Mouse (Mus musculus) intestine, embryonic 15.5 days (tissue): ENCODE data around the gene Rrbp1. TPM values are rescaled to one million over a fixed set of nuclear protein-coding genes. Genes with fewer than 3 reads are reported as not detected.

Source experiments
- ATAC-seq: fragments of 200-750 bp; cut with Nextera tagmentation; 2 replicates; pipeline ENCODE4 v1.8.0; 2017; ENCODE audit warnings: moderate TSS enrichment, moderate library complexity
- H3K27ac ChIP-seq: fragments of 300-500 bp; sonication (generic); 2 replicates; pipeline ENCODE4 v1.5.1; 2015; ENCODE audit warnings: mild to moderate bottlenecking, inconsistent platforms
- H3K27me3 ChIP-seq: fragments of 300-500 bp; sonication (generic); replicated peaks from 2 replicates; pipeline ENCODE4 v1.6.1; 2015; ENCODE audit warnings: inconsistent platforms
- H3K36me3 ChIP-seq: fragments of 300-500 bp; sonication (generic); 2 replicates; pipeline ENCODE4 v1.6.1; 2015; ENCODE audit warnings: inconsistent platforms
- H3K4me1 ChIP-seq: fragments of 300-500 bp; sonication (generic); replicated peaks from 2 replicates; pipeline ENCODE4 v1.6.1; 2015; ENCODE audit warnings: inconsistent platforms
- H3K4me2 ChIP-seq: fragments of 300-500 bp; sonication (generic); replicated peaks from 2 replicates; pipeline ENCODE4 v1.6.1; 2015; ENCODE audit warnings: mild to moderate bottlenecking, inconsistent platforms
- H3K4me3 ChIP-seq: fragments of 300-500 bp; sonication (generic); replicated peaks from 2 replicates; pipeline ENCODE4 v1.5.1; 2015; ENCODE audit warnings: inconsistent platforms
- H3K9ac ChIP-seq: fragments of 300-500 bp; sonication (generic); 2 replicates; pipeline ENCODE4 v1.6.1; 2015; ENCODE audit warnings: inconsistent platforms
- H3K9me3 ChIP-seq: fragments of 300-500 bp; sonication (generic); 2 replicates; pipeline ENCODE4 v1.6.1; 2016; ENCODE audit warnings: inconsistent platforms
- WGBS: fragments of 180-500 bp; shearing (Covaris S2); methylation state at CpG from one replicate; pipeline ENCODE4 v1.1.7; 2015; 5-methylcytosine and 5-hydroxymethylcytosine counted together
- polyA plus RNA-seq: library from polyadenylated mRNA; unstranded; fragments of >200 nt; fragmentation: Nextera tagmentation; extraction: Ambion mirVana; gene quantifications from 2 replicates; pipeline ENCODE4 v1.2.1, GENCODE M21; 2015

The Rrbp1 gene
- polyA plus RNA-seq, 1 experiment from 2014 or later, result 103 TPM

- peaks cover 40% of the 10 kb centered on the region for H3K4me1 ChIP-seq
- no peak overlapping the region for H3K4me3 ChIP-seq
- no peak overlapping the region for H3K9ac ChIP-seq
- H3K9me3 ChIP-seq, result no peaks in the 10 kb centered on the region
- 0 out of 2 replicates have a peak, but pooled peaks cover 3% of the 10 kb centered on the region for H3K36me3 ChIP-seq
- 72% methylated on average over 5 of the region's 5 CpGs for WGBS
- H3K27ac ChIP-seq, result no peak overlapping the region
- peak; percentile 56 for ATAC-seq
- no peak overlapping the region for H3K4me2 ChIP-seq
- no peaks in the 10 kb centered on the region for H3K27me3 ChIP-seq
Measured at GRCm38 (mm10) chr2:144002229-144002984, 8.7 kb downstream of the Rrbp1 start.

- Histone ChIP-seq H3K4me1 (peaks cover 8% of the 10 kb centered on the region; the same call in 1 of the 2 replicates), H3K9ac (no peak overlapping the region), H3K4me3 (no peak overlapping the region), H3K27me3 (no peaks in the 10 kb centered on the region), H3K4me2 (no peak overlapping the region), H3K27ac (no peak overlapping the region), H3K9me3 (no peaks in the 10 kb centered on the region), H3K36me3 (no peaks in the 10 kb centered on the region)
- no peak for ATAC-seq
- 92% methylated on average over 1 of the region's 1 CpGs for WGBS
Measured at GRCm38 (mm10) chr2:143992977-143993376, 18.1 kb downstream of the Rrbp1 start.

GRCm38 (mm10) chr2:143991964-143992672 is 18.9 kb downstream of the Rrbp1 start:
- Histone ChIP-seq H3K36me3 (no peaks in the 10 kb centered on the region), H3K9me3 (no peaks in the 10 kb centered on the region), H3K27ac (no peak overlapping the region), H3K4me2 (no peak overlapping the region), H3K27me3 (no peaks in the 10 kb centered on the region), H3K4me3 (no peak overlapping the region), H3K4me1 (peaks cover 8% of the 10 kb centered on the region; the same call in 1 of the 2 replicates), H3K9ac (no peak overlapping the region)
- 85% methylated on average over 7 of the region's 7 CpGs for WGBS
- ATAC-seq, result peak; percentile 57; the same call in 1 of the 2 replicates

GRCm38 (mm10) chr2:143990997-143991396 is 20.1 kb downstream of the Rrbp1 start:
- H3K9ac ChIP-seq, result no peak overlapping the region
- peaks cover 8% of the 10 kb centered on the region; the same call in 1 of the 2 replicates for H3K4me1 ChIP-seq
- no peak overlapping the region for H3K4me3 ChIP-seq
- no peak for ATAC-seq
- no peak overlapping the region for H3K4me2 ChIP-seq
- 75% methylated on average over 1 of the region's 1 CpGs for WGBS
- H3K27ac ChIP-seq, result no peak overlapping the region
- H3K36me3 ChIP-seq, result no peaks in the 10 kb centered on the region
- H3K9me3 ChIP-seq, result no peaks in the 10 kb centered on the region
- no peaks in the 10 kb centered on the region for H3K27me3 ChIP-seq

- no peak overlapping the region for H3K4me3 ChIP-seq
- no peak overlapping the region for H3K4me2 ChIP-seq
- no peak overlapping the region for H3K27ac ChIP-seq
- H3K36me3 ChIP-seq, result peaks cover 13% of the 10 kb centered on the region; the same call in 1 of the 2 replicates
- no peak for ATAC-seq
- no peaks in the 10 kb centered on the region for H3K27me3 ChIP-seq
- no peak overlapping the region for H3K9ac ChIP-seq
- peaks cover 8% of the 10 kb centered on the region; the same call in 1 of the 2 replicates for H3K4me1 ChIP-seq
- H3K9me3 ChIP-seq, result no peaks in the 10 kb centered on the region
- WGBS, result 83% methylated on average over 3 of the region's 3 CpGs
Measured at GRCm38 (mm10) chr2:143988016-143988415, 23.0 kb downstream of the Rrbp1 start.

- Histone ChIP-seq H3K9me3 (no peaks in the 10 kb centered on the region), H3K4me1 (peaks cover 7% of the 10 kb centered on the region; the same call in 1 of the 2 replicates), H3K36me3 (peaks cover 13% of the 10 kb centered on the region; the same call in 1 of the 2 replicates), H3K27ac (no peak overlapping the region), H3K9ac (no peak overlapping the region), H3K27me3 (no peaks in the 10 kb centered on the region), H3K4me3 (no peak overlapping the region), H3K4me2 (no peak overlapping the region)
- no peak for ATAC-seq
- WGBS, result 79% methylated on average over 2 of the region's 2 CpGs
Measured at GRCm38 (mm10) chr2:143987485-143987884, 23.6 kb downstream of the Rrbp1 start.

DNA sequence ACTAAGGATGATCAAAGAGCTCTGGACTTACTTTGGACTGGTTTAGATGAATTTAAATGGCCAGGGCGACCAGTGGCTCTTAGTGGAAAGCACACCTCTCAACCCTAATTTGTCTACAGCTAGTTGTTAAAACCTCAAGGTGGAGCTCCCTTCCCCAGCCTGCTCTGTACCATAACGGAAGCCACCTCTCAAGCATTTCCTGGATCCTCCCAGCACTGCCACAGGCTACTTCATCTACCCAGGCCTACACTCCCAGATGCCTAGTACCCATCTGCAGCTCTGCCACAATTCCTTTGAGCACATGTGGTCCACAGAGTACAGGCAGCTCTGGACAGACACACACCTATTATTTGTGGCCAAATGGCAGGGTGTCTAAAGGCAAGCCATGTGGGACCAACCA is 27.6 kb downstream of the Rrbp1 start:
- Histone ChIP-seq H3K9me3 (no peaks in the 10 kb centered on the region), H3K9ac (no peak overlapping the region), H3K36me3 (peaks cover 18% of the 10 kb centered on the region), H3K4me3 (no peak overlapping the region), H3K27me3 (no peaks in the 10 kb centered on the region), H3K27ac (no peak overlapping the region), H3K4me1 (no peaks in the 10 kb centered on the region), H3K4me2 (no peak overlapping the region)
- 65% methylated on average over 2 of the region's 2 CpGs for WGBS
- ATAC-seq, result no peak

- Histone ChIP-seq H3K4me3 (no peak overlapping the region), H3K9ac (no peak overlapping the region), H3K9me3 (no peaks in the 10 kb centered on the region), H3K36me3 (peaks cover 18% of the 10 kb centered on the region), H3K27ac (no peak overlapping the region), H3K4me1 (no peaks in the 10 kb centered on the region), H3K4me2 (no peak overlapping the region), H3K27me3 (no peaks in the 10 kb centered on the region)
- WGBS, result 51% methylated on average over 3 of the region's 3 CpGs
- ATAC-seq, result no peak
Measured at GRCm38 (mm10) chr2:143982901-143983300, 28.2 kb downstream of the Rrbp1 start.

GRCm38 (mm10) chr2:143982152-143982551 is 28.9 kb downstream of the Rrbp1 start:
- 84% methylated on average over 4 of the region's 4 CpGs for WGBS
- Histone ChIP-seq H3K9me3 (no peaks in the 10 kb centered on the region), H3K36me3 (peaks cover 21% of the 10 kb centered on the region), H3K4me2 (no peak overlapping the region), H3K4me1 (no peaks in the 10 kb centered on the region), H3K27me3 (no peaks in the 10 kb centered on the region), H3K9ac (no peak overlapping the region), H3K4me3 (no peak overlapping the region), H3K27ac (no peak overlapping the region)
- no peak for ATAC-seq

GRCm38 (mm10) chr2:143980781-143981398 is 30.2 kb downstream of the Rrbp1 start:
- Histone ChIP-seq H3K27me3 (no peaks in the 10 kb centered on the region), H3K4me1 (no peaks in the 10 kb centered on the region), H3K4me2 (no peak overlapping the region), H3K36me3 (peaks cover 24% of the 10 kb centered on the region), H3K9ac (no peak overlapping the region), H3K27ac (no peak overlapping the region), H3K9me3 (no peaks in the 10 kb centered on the region), H3K4me3 (no peak overlapping the region)
- ATAC-seq, result peak; percentile 60
- 36% methylated on average over 6 of the region's 6 CpGs for WGBS

GRCm38 (mm10) chr2:143978444-143979147 is 32.5 kb downstream of the Rrbp1 start:
- no peak overlapping the region for H3K9ac ChIP-seq
- no peaks in the 10 kb centered on the region for H3K4me1 ChIP-seq
- H3K27me3 ChIP-seq, result no peaks in the 10 kb centered on the region
- H3K36me3 ChIP-seq, result peaks cover 23% of the 10 kb centered on the region
- 91% methylated on average over 8 of the region's 8 CpGs for WGBS
- no peak overlapping the region for H3K4me3 ChIP-seq
- H3K9me3 ChIP-seq, result no peaks in the 10 kb centered on the region
- no peak for ATAC-seq
- H3K27ac ChIP-seq, result no peak overlapping the region
- no peak overlapping the region for H3K4me2 ChIP-seq

DNA sequence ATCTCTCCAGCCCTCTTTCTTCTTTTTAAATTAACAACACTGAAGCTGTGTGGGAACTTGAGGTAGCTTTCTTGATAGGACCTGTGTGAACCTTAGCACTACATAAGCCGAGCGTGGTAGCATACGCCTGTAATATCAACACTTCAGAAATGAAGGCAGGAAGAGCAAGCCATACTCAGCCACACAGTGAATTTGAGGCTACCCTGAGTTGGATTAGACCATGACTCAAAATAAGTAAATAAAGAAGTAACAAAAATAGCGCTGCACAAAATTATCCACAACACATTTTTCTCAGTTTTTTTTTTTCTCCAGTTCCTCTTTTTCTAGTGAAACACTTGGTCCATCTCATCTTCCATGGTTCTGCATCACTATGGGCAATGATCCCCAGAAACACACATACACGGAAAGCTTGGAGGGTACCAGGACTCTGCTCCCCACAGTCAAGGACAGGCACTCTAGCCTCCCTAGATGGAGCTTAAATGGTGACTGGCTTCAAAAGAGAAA is 35.9 kb downstream of the Rrbp1 start:
- Histone ChIP-seq H3K4me3 (no peak overlapping the region), H3K9me3 (no peaks in the 10 kb centered on the region), H3K36me3 (peaks cover 48% of the 10 kb centered on the region), H3K27ac (no peak overlapping the region), H3K4me1 (no peaks in the 10 kb centered on the region), H3K27me3 (no peaks in the 10 kb centered on the region), H3K9ac (no peak overlapping the region), H3K4me2 (no peak overlapping the region)
- WGBS, result 97% methylated on average over 5 of the region's 5 CpGs
- no peak for ATAC-seq
